Mouse (Mus musculus): ENCODE measurements around the gene Cmpk2.
"Not testable (repeated sequence)": the region's sequence is repeated elsewhere in the genome, so short reads cannot be mapped to it uniquely, and the experiment has no call there.

The Cmpk2 gene

GRCm38 (mm10) chr12:26478196-26479004 is 9.4 kb downstream of the Cmpk2 start:
- CTCF ChIA-PET, result no interaction called here

DNA sequence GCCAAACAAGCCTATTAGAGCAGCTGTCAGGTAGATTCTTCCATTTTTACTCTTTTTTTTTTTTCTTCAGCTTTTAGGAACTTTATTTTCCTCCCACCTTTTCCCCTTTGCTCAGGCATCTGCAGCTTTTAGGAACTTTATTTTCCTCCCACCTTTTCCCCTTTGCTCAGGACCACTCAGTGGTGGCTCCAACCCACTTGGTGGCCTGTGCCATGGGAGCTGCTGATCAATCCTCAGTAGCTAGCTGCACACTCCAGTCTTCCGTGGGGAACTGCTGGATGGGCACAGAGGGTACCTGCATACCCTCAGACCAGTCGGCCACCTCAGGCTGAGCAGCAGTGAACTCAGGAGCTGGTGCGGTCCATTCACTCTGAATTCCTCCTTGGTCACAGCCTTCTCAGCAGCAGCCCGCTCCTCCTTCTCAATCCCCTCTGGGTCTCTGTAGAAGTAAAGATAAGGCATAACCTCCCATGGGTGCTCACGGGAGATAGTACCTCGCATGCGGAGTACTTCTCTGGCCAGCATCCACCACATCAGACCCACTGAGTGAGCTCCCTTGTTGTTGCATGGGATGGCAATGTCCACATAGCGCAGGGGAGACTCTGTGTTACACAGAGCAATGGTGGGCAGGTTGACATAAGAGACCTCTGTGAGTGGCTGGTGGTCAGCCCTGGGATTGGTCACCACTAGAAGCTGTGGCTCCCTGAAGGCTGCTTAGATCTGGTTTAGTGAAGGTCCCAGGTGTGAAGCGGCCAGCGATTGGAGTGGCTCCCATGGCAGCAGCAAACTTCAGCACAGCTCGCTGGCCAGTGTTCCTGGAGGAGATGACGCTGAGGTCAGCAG is 17.0 kb downstream of the Cmpk2 start:
- CTCF ChIA-PET, result not testable (repeated sequence)

- CTCF ChIA-PET, result no interaction called here
These were observed 19.0 kb downstream of the Cmpk2 start for GRCm38 (mm10) chr12:26487874-26488616.

DNA sequence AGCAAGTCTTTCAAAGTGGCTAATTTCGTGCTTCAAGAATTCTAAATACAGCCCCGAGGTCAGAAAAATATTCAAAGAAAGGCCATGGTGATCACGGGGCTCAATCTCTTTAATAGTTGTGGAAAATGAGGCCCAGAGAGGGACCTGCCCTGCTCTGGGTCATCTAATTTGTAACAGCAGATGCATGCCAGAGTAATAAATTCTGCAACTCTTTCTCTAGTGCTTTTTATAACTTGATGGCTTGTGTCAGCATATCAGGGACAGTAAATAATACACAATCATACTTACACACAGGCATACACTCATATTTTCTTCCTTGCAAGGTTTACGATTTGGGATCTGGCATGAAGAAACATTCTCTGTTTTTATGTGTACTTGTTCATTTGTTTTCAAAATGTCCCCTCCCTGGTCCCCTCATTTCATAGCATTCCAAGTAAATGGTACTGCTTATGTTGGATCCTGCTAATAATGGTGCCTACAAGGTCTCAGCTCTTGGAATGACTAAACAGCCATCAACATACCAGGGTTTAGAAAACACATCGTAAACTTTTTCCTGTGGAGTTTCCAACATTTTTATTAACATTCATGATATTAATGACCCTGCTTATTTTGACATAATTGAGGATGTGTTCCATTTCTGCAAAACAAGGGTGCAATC is 19.7 kb downstream of the Cmpk2 start:
- CTCF ChIA-PET, result no interaction called here

- CTCF ChIA-PET, result no interaction called here
These were observed 20.9 kb downstream of the Cmpk2 start for GRCm38 (mm10) chr12:26489942-26490341.

GRCm38 (mm10) chr12:26501042-26501441 is 32.0 kb downstream of the Cmpk2 start:
- CTCF ChIA-PET, result no interaction called here

GRCm38 (mm10) chr12:26510971-26511370 is 42.0 kb downstream of the Cmpk2 start:
- CTCF ChIA-PET, result no interaction called here

DNA sequence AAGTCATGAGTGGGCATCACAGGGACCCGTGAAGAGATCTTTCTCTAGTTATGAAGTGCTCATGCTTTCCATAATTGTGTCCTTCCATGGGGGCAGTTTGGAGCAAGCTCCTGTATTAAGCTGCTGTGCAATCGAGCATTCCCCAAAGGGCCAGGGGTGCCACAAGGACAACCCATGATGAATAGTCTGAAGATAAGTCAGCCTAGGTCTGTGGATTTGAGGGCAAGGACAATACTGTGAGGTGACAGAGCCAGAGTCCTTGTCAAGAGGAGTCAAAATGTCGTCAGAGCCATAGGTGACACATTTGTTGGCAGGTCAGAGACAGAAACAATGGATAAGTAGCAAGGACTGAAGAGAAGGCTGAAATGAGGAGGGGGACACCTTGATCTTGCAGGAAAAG is 49.2 kb downstream of the Cmpk2 start:
- CTCF ChIA-PET, result no interaction called here

- CTCF ChIA-PET, result no interaction called here
These were observed 56.1 kb downstream of the Cmpk2 start for GRCm38 (mm10) chr12:26524943-26525697.

- CTCF ChIA-PET, result no interaction called here
These were observed 56.7 kb downstream of the Cmpk2 start for GRCm38 (mm10) chr12:26525698-26526026.
